Mouse (Mus musculus) natural killer cell, adult 2 months (primary cell): ENCODE measurements around the gene Mettl7b.

Source experiments
- DNase-seq, 2 experiments: peaks; one replicate each; pipeline ENCODE4 v3.0.0; 2022; ENCODE audit warnings: low spot score in 2 of 2

The Mettl7b gene

GRCm38 (mm10) chr10:128919203-128919631, 41.6 kb downstream of the Mettl7b start:
- DNase-seq, result no peak

GRCm38 (mm10) chr10:128918246-128918645, 42.5 kb downstream of the Mettl7b start:
- no peak for DNase-seq

GRCm38 (mm10) chr10:128917400-128917799, 43.4 kb downstream of the Mettl7b start:
- no peak for DNase-seq

GRCm38 (mm10) chr10:128916665-128917064, 44.1 kb downstream of the Mettl7b start:
- DNase-seq, result no peak

- no peak for DNase-seq
Observed at GRCm38 (mm10) chr10:128915550-128915949, 45.2 kb downstream of the Mettl7b start.

- DNase-seq, result no peak
Observed at GRCm38 (mm10) chr10:128913696-128914095, 47.1 kb downstream of the Mettl7b start.

- peak; percentile 67 to 78 for DNase-seq
Observed at GRCm38 (mm10) chr10:128913219-128913618, 47.6 kb downstream of the Mettl7b start.

- no peak for DNase-seq
Observed at GRCm38 (mm10) chr10:128912791-128913190, 48.0 kb downstream of the Mettl7b start.

GRCm38 (mm10) chr10:128912268-128912667, 48.5 kb downstream of the Mettl7b start:
- DNase-seq, result no peak

- no peak for DNase-seq
Observed at GRCm38 (mm10) chr10:128911430-128911829, 49.4 kb downstream of the Mettl7b start.

- no peak for DNase-seq
Observed at GRCm38 (mm10) chr10:128910066-128910841, 50.5 kb downstream of the Mettl7b start.

- DNase-seq, result no peak
Observed at GRCm38 (mm10) chr10:128909567-128910028, 51.2 kb downstream of the Mettl7b start.

- no peak for DNase-seq
Observed at GRCm38 (mm10) chr10:128908778-128909448, 51.9 kb downstream of the Mettl7b start.
